Mouse (Mus musculus): ENCODE measurements around the gene Ikbke.

The Ikbke gene

GRCm38 (mm10) chr1:131284167-131284566 lies 4.8 kb upstream of the Ikbke start:
- intact Hi-C loops (cut with DNase I) = no loop called here

DNA sequence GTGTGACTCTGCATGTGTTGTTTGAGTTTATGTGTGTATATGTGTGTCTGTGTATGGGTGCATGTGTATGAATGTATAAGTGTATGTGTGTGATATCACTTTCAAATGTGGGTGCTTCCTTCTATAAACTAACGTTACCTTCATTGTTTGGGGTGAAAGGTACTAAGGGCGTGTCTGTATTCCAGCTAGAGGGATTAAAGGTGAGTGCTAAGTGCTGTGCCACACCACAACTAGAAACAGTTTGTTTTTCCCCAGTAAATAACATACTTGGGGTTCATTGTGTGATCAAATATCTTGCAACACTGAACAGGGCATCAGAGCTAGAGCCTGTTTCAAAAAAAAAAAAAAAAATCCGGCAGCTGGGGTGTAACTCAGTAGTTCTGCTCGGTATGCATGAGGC lies 2.3 kb upstream of the Ikbke start:
- intact Hi-C loops (cut with DNase I) = no loop called here

DNA sequence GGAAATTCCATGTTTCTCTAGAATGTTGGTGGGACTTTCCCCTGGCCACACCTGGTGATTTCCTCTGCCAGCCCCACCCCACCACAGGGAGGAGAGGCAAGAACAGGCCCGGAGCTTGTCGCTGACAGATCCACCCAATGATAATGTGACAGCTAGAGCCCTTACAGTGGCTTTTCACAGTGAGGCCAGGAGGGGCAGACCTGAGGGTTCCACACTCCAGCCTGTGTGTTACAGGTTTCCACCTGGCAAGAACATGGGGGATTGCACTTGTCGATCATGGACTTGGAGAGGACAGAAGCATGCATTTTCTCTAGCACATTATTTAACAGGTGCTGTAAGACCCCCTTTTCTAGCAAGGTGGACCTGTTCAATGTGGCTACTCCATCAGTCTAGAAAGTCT lies 874 bp upstream of the Ikbke start:
- intact Hi-C loops (cut with DNase I) = no loop called here

DNA sequence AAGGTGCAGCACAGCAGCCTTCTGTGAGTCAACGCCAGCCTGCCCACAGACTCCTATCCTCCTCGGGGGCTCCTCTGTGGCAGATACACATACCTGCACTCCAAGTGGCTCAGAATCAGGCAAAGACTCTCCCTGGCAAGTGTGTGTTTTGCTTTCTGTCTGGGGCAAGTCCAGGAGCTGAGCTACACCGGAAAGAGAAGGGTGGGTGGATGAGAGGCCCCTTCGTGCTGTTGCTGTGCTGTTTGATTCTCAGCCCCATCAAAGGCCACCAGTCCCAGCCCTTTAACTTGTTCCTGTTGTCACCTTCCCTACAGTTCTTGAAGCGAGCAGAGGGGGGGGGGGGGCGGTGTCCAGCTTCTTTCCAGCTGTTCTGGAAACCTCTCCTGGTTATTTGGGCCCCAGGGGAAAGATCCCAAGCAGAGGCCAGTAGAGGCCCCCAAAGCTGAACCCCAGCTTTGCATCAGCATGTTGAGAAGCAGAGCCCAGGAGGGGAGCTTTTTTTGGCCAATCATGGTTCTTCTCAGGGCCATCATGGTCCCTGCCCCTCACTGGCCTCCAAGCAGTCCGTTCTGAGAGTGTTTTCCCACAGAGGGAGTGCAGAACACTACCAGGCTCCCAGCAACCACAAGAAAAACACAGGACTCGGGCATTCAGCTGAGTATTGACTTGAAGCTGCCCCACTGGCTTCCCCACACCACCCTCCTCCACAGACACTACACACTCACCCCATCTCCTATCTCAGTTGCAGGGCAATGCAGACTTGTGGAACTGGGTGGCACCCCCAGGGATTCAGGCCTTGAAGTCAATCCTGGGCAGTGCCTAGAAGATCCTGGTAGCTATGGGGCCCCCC lies 575 bp downstream of the Ikbke start:
- intact Hi-C loops (cut with DNase I) = no loop called here

DNA sequence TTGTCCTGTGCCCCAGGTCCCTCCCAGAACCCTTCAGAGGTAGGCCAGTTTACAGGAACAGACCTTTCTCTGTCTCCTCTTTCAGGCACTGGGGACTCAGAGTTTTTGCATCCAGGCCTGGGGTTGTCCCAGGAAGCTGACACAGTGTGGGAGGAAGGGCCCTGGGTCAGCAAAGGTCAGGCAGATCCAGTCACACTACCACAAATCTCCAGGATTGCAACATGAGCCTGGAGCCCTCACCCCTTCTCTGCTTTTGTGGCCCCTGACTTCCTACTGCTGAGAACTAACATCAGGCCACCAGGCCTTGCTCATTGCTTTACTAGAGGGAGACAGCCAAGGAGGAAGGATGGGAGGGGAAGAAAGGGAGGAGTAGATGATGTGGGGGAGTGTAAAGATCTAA lies 2.6 kb downstream of the Ikbke start:
- intact Hi-C loops (cut with DNase I) = no loop called here

DNA sequence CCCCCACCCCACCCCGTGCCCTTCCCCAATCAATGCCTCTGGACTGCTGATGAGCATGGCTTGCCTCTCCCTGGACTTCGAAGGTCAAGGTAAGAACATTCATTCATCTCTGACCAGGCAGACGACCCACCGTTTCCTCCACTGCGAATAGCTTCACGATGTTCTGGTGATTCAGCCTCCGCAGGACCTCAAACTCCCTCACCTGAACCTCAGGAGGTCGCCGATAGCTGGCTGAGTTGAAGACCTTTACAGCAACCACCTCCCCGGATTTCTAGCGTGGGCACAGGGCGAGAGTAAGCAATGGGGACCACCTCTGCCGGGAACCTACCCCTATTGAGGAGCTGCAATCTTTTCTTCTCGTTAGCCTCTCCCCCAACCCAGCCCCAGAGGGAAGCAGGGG lies 3.8 kb downstream of the Ikbke start:
- intact Hi-C loops (cut with DNase I) = no loop called here

GRCm38 (mm10) chr1:131274725-131275539 lies 4.5 kb downstream of the Ikbke start:
- intact Hi-C loops (cut with DNase I) = loop anchor here (5.0 kb wide), 1 partner anchor 398 kb away; no protein-coding TSS in a partner anchor

- intact Hi-C loops (cut with DNase I) = loop anchor here (5.0 kb wide), 1 partner anchor 393 kb away; no protein-coding TSS in a partner anchor
These were observed 9.4 kb downstream of the Ikbke start for GRCm38 (mm10) chr1:131269797-131270578.

GRCm38 (mm10) chr1:131268776-131269175 lies 10.6 kb downstream of the Ikbke start:
- intact Hi-C loops (cut with DNase I) = no loop called here

- intact Hi-C loops (cut with DNase I) = loop anchor here (5.0 kb wide), 1 partner anchor 147 kb away; no protein-coding TSS in a partner anchor
These were observed 15.5 kb downstream of the Ikbke start for GRCm38 (mm10) chr1:131263905-131264304.

- intact Hi-C loops (cut with DNase I) = loop anchor here (5.0 kb wide), 1 partner anchor 143 kb away; no protein-coding TSS in a partner anchor
These were observed 19.1 kb downstream of the Ikbke start for GRCm38 (mm10) chr1:131260309-131260656.

DNA sequence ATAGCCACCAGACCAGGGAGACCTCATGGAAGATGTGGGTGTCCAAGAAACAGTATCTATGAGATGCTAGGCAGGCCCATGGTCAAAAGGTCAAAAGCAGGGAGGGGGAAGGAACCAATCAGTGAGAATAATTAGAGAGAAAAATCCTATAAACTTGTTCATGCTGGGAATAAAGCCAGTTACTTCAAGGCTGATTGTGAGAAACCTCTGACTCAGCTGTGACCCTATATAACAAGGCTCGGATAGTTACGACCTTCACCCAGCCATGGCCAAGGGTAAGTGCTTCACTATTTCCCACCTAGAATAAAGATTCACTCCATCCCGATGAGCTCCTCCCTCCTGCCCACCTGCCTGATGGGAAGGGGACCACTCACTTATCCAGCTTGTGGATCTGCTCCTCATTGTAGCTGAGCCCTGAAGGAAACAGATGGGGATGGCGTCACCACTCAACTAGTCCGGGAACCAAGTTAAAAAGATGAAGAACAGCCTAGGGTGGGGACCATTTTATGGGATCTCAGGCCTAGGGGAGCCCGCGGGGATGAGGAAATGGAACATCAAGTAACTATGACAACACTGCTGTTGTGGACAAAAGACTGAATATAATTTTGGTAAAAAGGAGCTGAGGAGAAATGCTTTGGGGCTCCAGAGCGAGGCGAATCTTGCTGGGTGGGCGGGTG lies 19.6 kb downstream of the Ikbke start:
- intact Hi-C loops (cut with DNase I) = loop anchor here (5.0 to 10.0 kb wide), 2 partner anchors 142 to 275 kb away; no protein-coding TSS in a partner anchor

GRCm38 (mm10) chr1:131257288-131257687 lies 22.1 kb downstream of the Ikbke start:
- intact Hi-C loops (cut with DNase I) = loop anchor here (10.0 kb wide), 1 partner anchor 272 kb away; no protein-coding TSS in a partner anchor

GRCm38 (mm10) chr1:131252516-131253250 lies 26.7 kb downstream of the Ikbke start:
- intact Hi-C loops (cut with DNase I) = loop anchor here (10.0 kb wide), 1 partner anchor 268 kb away; no protein-coding TSS in a partner anchor

DNA sequence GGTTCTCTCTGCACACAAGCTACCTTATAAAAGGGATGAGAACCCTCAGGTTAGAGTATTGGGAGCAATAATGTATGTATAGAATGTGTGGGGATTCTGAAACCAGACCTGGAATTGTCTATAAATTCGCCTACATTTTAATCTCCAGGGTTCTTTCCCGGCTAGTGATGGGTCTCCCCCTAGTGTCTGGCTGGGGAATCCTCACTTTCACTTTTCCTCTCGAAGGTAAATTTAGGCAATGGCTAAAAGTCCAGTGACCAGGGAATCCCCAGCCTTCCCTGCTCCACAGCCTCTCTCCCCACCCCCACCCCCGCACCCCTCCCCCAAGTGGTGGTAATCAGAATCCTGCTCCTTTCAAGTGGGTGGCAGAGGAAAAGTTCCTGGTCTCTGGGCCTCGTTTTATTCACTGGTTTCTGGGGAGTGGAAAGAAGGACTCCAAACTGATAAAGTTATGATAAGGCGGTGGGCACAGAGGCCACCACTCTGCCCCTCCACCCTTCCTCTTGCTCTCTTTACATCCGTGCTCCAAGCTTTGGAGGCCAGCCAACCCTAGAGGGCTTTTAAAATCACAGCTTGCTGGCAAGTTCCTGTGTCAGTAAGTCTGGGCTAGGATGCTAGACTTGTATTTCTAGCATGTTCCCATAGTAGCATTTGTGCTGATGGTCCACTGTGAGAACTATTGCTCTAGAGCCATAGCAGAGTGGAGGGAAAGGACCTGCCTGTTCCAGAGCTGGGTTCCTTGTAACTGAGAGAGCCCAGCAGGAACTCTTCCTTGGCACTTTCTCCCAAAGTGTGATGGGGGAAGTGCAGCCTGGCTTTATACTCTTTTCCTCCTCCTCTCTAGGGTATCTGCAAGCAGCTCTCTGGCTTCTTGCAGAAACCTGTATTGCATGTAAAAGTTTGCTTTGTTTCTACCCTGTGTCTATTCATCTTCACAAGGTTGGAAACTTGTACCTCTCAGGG lies 32.7 kb downstream of the Ikbke start:
- intact Hi-C loops (cut with DNase I) = loop anchor here (2.0 to 5.0 kb wide), 3 partner anchors 39 to 129 kb away; no protein-coding TSS in a partner anchor

- intact Hi-C loops (cut with DNase I) = loop anchor here (2.0 to 5.0 kb wide), 3 partner anchors 39 to 129 kb away; no protein-coding TSS in a partner anchor
These were observed 33.5 kb downstream of the Ikbke start for GRCm38 (mm10) chr1:131245926-131246325.

DNA sequence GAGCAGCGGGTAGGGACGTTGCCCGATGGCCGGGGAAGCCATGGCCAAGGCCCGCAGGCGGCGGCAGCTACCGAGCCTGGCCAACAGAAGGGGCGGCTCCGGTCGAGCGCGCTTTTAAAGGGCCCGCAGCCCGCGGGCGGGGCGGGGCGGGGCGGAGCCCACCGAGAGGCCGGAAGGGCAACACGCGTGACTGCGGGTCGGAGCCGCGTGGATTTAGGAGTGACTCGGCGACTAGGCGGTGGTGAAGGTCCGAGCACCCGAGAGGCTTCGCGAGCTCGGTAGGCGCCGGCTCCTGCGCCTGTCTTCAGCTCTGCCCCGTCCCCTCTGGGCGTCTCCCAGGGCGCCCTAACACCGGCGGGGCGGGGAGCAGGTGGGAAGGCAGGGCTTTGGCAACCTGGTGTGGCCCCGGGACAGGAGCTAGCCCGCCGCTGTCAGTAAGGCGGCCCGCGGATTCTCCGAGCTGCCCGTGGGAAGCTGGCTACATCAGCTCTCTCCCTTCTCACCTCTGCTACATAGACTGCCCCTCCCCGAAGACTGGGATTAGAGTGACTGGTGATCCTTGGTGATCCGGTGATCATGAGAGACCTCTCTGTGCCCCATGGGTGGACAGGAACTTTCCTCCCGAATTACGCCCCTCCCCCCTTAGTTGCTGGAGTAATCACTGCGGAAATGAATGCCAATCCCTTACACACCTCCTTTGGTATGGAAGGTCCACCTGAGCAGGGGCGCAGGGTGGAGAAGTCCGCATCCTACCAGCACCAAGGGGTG lies 34.1 kb downstream of the Ikbke start, which contains the start of gene Rassf5:
Gene Rassf5, minus strand, starts transcription at position 170 of the 768 bp plus-strand sequence.
- intact Hi-C loops (cut with DNase I) = loop anchor here (5.0 kb wide), 2 partner anchors 38 to 128 kb away; no protein-coding TSS in a partner anchor

Measured in adrenal gland (tissue).